Mouse (Mus musculus) neural tube, embryonic 13.5 days (tissue): ENCODE measurements around the gene Cnfn. TPM values are rescaled to one million over a fixed set of nuclear protein-coding genes. Genes with fewer than 3 reads are reported as not detected.
A peak's percentile ranks its signal among the peaks of the same experiment; 100 is the strongest.

Experiments used
- ATAC-seq: fragments of 200-750 bp; cut with Nextera tagmentation; 2 replicates; pipeline ENCODE4 v1.8.0; 2017; ENCODE audit warnings: low read depth, mild to moderate bottlenecking, moderate TSS enrichment, moderate library complexity
- H3K27ac ChIP-seq: fragments of 300-500 bp; sonication (generic); replicated peaks from 2 replicates; pipeline ENCODE4 v1.5.1; 2015; ENCODE audit warnings: moderate library complexity, mild to moderate bottlenecking, inconsistent platforms
- H3K27me3 ChIP-seq: fragments of 300-500 bp; sonication (generic); 2 replicates; pipeline ENCODE4 v1.6.1; 2015; ENCODE audit warnings: mild to moderate bottlenecking, inconsistent platforms
- H3K36me3 ChIP-seq: fragments of 300-500 bp; sonication (generic); 2 replicates; pipeline ENCODE4 v1.6.1; 2015; ENCODE audit warnings: mild to moderate bottlenecking, inconsistent platforms
- H3K4me1 ChIP-seq: fragments of 300-500 bp; sonication (generic); replicated peaks from 2 replicates; pipeline ENCODE4 v1.6.1; 2015; ENCODE audit warnings: inconsistent platforms
- H3K4me2 ChIP-seq: fragments of 300-500 bp; sonication (generic); 2 replicates; pipeline ENCODE4 v1.6.1; 2015; ENCODE audit warnings: inconsistent platforms, mild to moderate bottlenecking, moderate library complexity
- H3K4me3 ChIP-seq: fragments of 300-500 bp; sonication (generic); 2 replicates; pipeline ENCODE4 v1.5.1; 2015; ENCODE audit warnings: mild to moderate bottlenecking, inconsistent platforms
- H3K9ac ChIP-seq: fragments of 300-500 bp; sonication (generic); 2 replicates; pipeline ENCODE4 v1.6.1; 2015; ENCODE audit warnings: moderate library complexity, mild to moderate bottlenecking, inconsistent platforms
- H3K9me3 ChIP-seq: fragments of 300-500 bp; sonication (generic); 2 replicates; pipeline ENCODE4 v1.6.1; 2016; ENCODE audit warnings: inconsistent platforms
- WGBS: fragments of 180-500 bp; shearing (Covaris S2); methylation state at CpG from one replicate; pipeline ENCODE4 v1.1.7; 2015; 5-methylcytosine and 5-hydroxymethylcytosine counted together
- polyA plus RNA-seq: library from polyadenylated mRNA; unstranded; fragments of >200 nt; fragmentation: Nextera tagmentation; extraction: Ambion mirVana; gene quantifications from 2 replicates; pipeline ENCODE4 v1.2.1, GENCODE M21; 2015

Cnfn gene
- polyA plus RNA-seq, 1 experiment from 2014 or later, result not detected

- Histone ChIP-seq H3K27ac (no peak overlapping the region), H3K27me3 (peaks cover 8% of the 10 kb centered on the region; the same call in 1 of the 2 replicates), H3K9ac (0 out of 2 replicates have a peak overlapping the region, but pooled peaks have one; percentile 26), H3K4me1 (peaks cover 19% of the 10 kb centered on the region), H3K4me2 (no peak overlapping the region), H3K9me3 (no peaks in the 10 kb centered on the region), H3K36me3 (peaks cover 28% of the 10 kb centered on the region), H3K4me3 (no peak overlapping the region)
- ATAC-seq, result no peak
- 83% methylated on average over 13 of the region's 13 CpGs for WGBS
Observed at GRCm38 (mm10) chr7:25378181-25379100, 8.9 kb upstream of the Cnfn start.

GRCm38 (mm10) chr7:25377100-25377700, 7.7 kb upstream of the Cnfn start:
- H3K9ac ChIP-seq, result peak overlapping the region; percentile 47; the same call in 1 of the 2 replicates
- H3K9me3 ChIP-seq, result no peaks in the 10 kb centered on the region
- H3K4me1 ChIP-seq, result peaks cover 19% of the 10 kb centered on the region
- WGBS, result 44% methylated on average over 8 of the region's 8 CpGs
- H3K4me2 ChIP-seq, result peak overlapping the region; percentile 48
- H3K27ac ChIP-seq, result no peak overlapping the region
- peaks cover 8% of the 10 kb centered on the region; the same call in 1 of the 2 replicates for H3K27me3 ChIP-seq
- peak; percentile 20; the same call in 1 of the 2 replicates for ATAC-seq
- H3K36me3 ChIP-seq, result peaks cover 17% of the 10 kb centered on the region
- peak overlapping the region; percentile 32 for H3K4me3 ChIP-seq

GRCm38 (mm10) chr7:25376556-25376955, 7.0 kb upstream of the Cnfn start:
- peak; percentile 74 for ATAC-seq
- H3K4me1 ChIP-seq, result peaks cover 19% of the 10 kb centered on the region
- H3K4me3 ChIP-seq, result peak overlapping the region; percentile 32
- peaks cover 8% of the 10 kb centered on the region; the same call in 1 of the 2 replicates for H3K27me3 ChIP-seq
- H3K9me3 ChIP-seq, result no peaks in the 10 kb centered on the region
- H3K9ac ChIP-seq, result no peak overlapping the region; the same call in 1 of the 2 replicates
- no peak overlapping the region for H3K27ac ChIP-seq
- H3K36me3 ChIP-seq, result peaks cover 11% of the 10 kb centered on the region
- WGBS, result 7% methylated on average over 17 of the region's 17 CpGs
- H3K4me2 ChIP-seq, result peak overlapping the region; percentile 48

- H3K36me3 ChIP-seq, result no peaks in the 10 kb centered on the region
- peaks cover 30% of the 10 kb centered on the region for H3K27me3 ChIP-seq
- no peak for ATAC-seq
- H3K4me2 ChIP-seq, result no peak overlapping the region
- H3K9ac ChIP-seq, result no peak overlapping the region
- H3K9me3 ChIP-seq, result no peaks in the 10 kb centered on the region
- no peak overlapping the region for H3K4me3 ChIP-seq
- H3K27ac ChIP-seq, result no peak overlapping the region
- peaks cover 12% of the 10 kb centered on the region for H3K4me1 ChIP-seq
- 87% methylated on average over 5 of the region's 5 CpGs for WGBS
Observed at GRCm38 (mm10) chr7:25372441-25372840, 2.9 kb upstream of the Cnfn start.

GRCm38 (mm10) chr7:25368333-25368732, 1.2 kb downstream of the Cnfn start:
- Histone ChIP-seq H3K27ac (no peak overlapping the region), H3K9me3 (no peaks in the 10 kb centered on the region), H3K4me2 (no peak overlapping the region), H3K4me1 (peaks cover 31% of the 10 kb centered on the region), H3K36me3 (peaks cover 17% of the 10 kb centered on the region), H3K27me3 (peaks cover 57% of the 10 kb centered on the region), H3K4me3 (no peak overlapping the region), H3K9ac (0 out of 2 replicates have a peak overlapping the region, but pooled peaks have one; percentile 26)
- peak; percentile 21; the same call in 1 of the 2 replicates for ATAC-seq
- WGBS, result 22% methylated on average over 12 of the region's 12 CpGs

- peaks cover 22% of the 10 kb centered on the region for H3K36me3 ChIP-seq
- H3K4me2 ChIP-seq, result 0 out of 2 replicates have a peak overlapping the region, but pooled peaks have one; percentile 11
- H3K9ac ChIP-seq, result peak overlapping the region; percentile 26; the same call in 1 of the 2 replicates
- peaks cover 31% of the 10 kb centered on the region for H3K4me1 ChIP-seq
- WGBS, result 3% methylated on average over 33 of the region's 33 CpGs
- peaks cover 57% of the 10 kb centered on the region for H3K27me3 ChIP-seq
- H3K4me3 ChIP-seq, result no peak overlapping the region
- no peak overlapping the region for H3K27ac ChIP-seq
- H3K9me3 ChIP-seq, result no peaks in the 10 kb centered on the region
- peak; percentile 12; the same call in 1 of the 2 replicates for ATAC-seq
Observed at GRCm38 (mm10) chr7:25367632-25368293, 1.8 kb downstream of the Cnfn start.

- peak; percentile 47; the same call in 1 of the 2 replicates for ATAC-seq
- 23% methylated on average over 13 of the region's 13 CpGs for WGBS
- Histone ChIP-seq H3K4me2 (peak overlapping the region; percentile 3; the same call in 1 of the 2 replicates), H3K4me3 (no peak overlapping the region), H3K4me1 (peaks cover 31% of the 10 kb centered on the region), H3K9me3 (no peaks in the 10 kb centered on the region), H3K36me3 (peaks cover 39% of the 10 kb centered on the region), H3K27me3 (peaks cover 57% of the 10 kb centered on the region), H3K27ac (peak overlapping the region; percentile 74), H3K9ac (peak overlapping the region; percentile 60)
Observed at GRCm38 (mm10) chr7:25365937-25366625, 3.4 kb downstream of the Cnfn start.

GRCm38 (mm10) chr7:25363632-25364031, 5.9 kb downstream of the Cnfn start:
- peaks cover 63% of the 10 kb centered on the region for H3K36me3 ChIP-seq
- 96% methylated on average over 17 of the region's 17 CpGs for WGBS
- H3K27ac ChIP-seq, result no peak overlapping the region
- no peak for ATAC-seq
- no peak overlapping the region for H3K4me3 ChIP-seq
- H3K4me1 ChIP-seq, result peaks cover 42% of the 10 kb centered on the region
- peaks cover 39% of the 10 kb centered on the region for H3K27me3 ChIP-seq
- H3K9ac ChIP-seq, result no peak overlapping the region
- H3K9me3 ChIP-seq, result no peaks in the 10 kb centered on the region
- H3K4me2 ChIP-seq, result no peak overlapping the region

GRCm38 (mm10) chr7:25363151-25363550, 6.4 kb downstream of the Cnfn start:
- H3K4me1 ChIP-seq, result peaks cover 47% of the 10 kb centered on the region
- no peak for ATAC-seq
- no peaks in the 10 kb centered on the region for H3K9me3 ChIP-seq
- H3K27ac ChIP-seq, result no peak overlapping the region
- no peak overlapping the region for H3K4me3 ChIP-seq
- WGBS, result 91% methylated on average over 19 of the region's 19 CpGs
- H3K27me3 ChIP-seq, result peaks cover 34% of the 10 kb centered on the region
- no peak overlapping the region for H3K4me2 ChIP-seq
- no peak overlapping the region for H3K9ac ChIP-seq
- H3K36me3 ChIP-seq, result peaks cover 68% of the 10 kb centered on the region

GRCm38 (mm10) chr7:25358721-25359206, 10.8 kb downstream of the Cnfn start:
- peaks cover 97% of the 10 kb centered on the region for H3K36me3 ChIP-seq
- H3K4me2 ChIP-seq, result peak overlapping the region; percentile 20; the same call in 1 of the 2 replicates
- H3K9me3 ChIP-seq, result no peaks in the 10 kb centered on the region
- H3K4me1 ChIP-seq, result peaks cover 17% of the 10 kb centered on the region
- no peak overlapping the region for H3K4me3 ChIP-seq
- 46% methylated on average over 19 of the region's 19 CpGs for WGBS
- peak overlapping the region; percentile 69 for H3K27ac ChIP-seq
- peak overlapping the region; percentile 38 for H3K9ac ChIP-seq
- no peaks in the 10 kb centered on the region for H3K27me3 ChIP-seq
- peak; percentile 80 for ATAC-seq

- H3K27me3 ChIP-seq, result no peaks in the 10 kb centered on the region
- peaks cover 4% of the 10 kb centered on the region; the same call in 1 of the 2 replicates for H3K9me3 ChIP-seq
- no peak overlapping the region for H3K4me3 ChIP-seq
- no peak overlapping the region for H3K9ac ChIP-seq
- no peak overlapping the region for H3K4me2 ChIP-seq
- H3K4me1 ChIP-seq, result no peaks in the 10 kb centered on the region
- H3K27ac ChIP-seq, result no peak overlapping the region
- H3K36me3 ChIP-seq, result peaks cover 96% of the 10 kb centered on the region
- ATAC-seq, result no peak
- 85% methylated on average over 8 of the region's 8 CpGs for WGBS
Observed at GRCm38 (mm10) chr7:25348861-25349260, 20.7 kb downstream of the Cnfn start.
